Mouse (Mus musculus): Measurements from ENCODE around the gene Gm20388. TPM values are rescaled to one million over a fixed set of nuclear protein-coding genes. Genes with fewer than 3 reads are reported as not detected.

Gm20388 gene
- total RNA-seq, 1 experiment: 27.0 TPM

DNA sequence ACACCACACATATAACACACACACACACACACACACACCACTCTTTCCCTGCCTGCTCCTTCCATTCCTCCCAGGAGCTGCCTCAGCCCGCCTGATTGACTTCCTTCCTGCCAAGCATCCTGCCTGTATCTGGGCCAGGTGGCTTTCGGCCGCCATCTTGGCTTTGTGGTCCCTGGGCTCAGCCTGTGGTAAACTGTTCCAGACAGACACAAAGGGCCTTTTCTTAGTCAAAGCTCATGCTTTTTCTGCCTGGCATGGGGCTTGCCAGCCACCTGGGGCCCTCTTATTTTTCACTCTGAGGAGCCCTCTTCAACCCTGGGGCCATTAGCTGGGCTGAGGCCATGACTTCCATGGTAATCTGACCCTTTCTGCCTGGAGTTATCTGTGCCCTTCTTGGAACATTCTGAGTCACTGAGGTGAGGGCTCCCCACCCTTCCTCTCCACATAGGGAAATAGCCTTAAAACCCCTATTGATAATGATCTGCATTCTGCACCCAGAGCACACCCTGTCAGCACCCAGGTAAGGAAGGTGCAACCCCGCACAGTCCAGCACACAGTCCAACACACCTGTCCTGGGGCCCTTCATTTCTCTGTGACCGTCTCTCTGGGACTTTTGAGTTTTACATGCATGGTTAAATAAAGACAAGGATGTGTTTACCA is 122.0 kb downstream of the Gm20388 start:
- H3K9ac ChIP-seq (ENCODE audit: insufficient read depth, low read depth, low read length, poor library complexity, severe bottlenecking): no peak overlapping the region
- no peak for TF ChIP-seq ZNF384 (IDR thresholded peaks at IDR 0.05; ENCODE audit: low read depth, low read length)
- TF ChIP-seq HCFC1 (IDR thresholded peaks at IDR 0.05; ENCODE audit: borderline replicate concordance, insufficient read depth, low read length): no peak
- TF ChIP-seq MAFK (IDR thresholded peaks at IDR 0.05; ENCODE audit: insufficient read depth, low read depth, low read length): no peak
- TF ChIP-seq ZC3H11A (IDR thresholded peaks at IDR 0.05; ENCODE audit: borderline replicate concordance, low read depth, low read length): no peak
- no peak for TF ChIP-seq CHD2 (IDR thresholded peaks at IDR 0.05; ENCODE audit: low read depth, low read length)
- in situ Hi-C loops (cut with MboI; ENCODE audit: low sequenced_read_pairs in 2 of 2, unreplicated experiment in 2 of 2): no loop called here
- H3K9me3 ChIP-seq (ENCODE audit: control insufficient read depth, insufficient read depth, low read depth, low read length): no peaks in the 10 kb centered on the region
- H3K36me3 ChIP-seq (ENCODE audit: control insufficient read depth, insufficient read depth, low read length, poor library complexity, severe bottlenecking): no peaks in the 10 kb centered on the region
- no peak for DNase-seq (ENCODE audit: low read depth, low spot score)
- no peak overlapping the region for H3K27ac ChIP-seq (ENCODE audit: insufficient read depth, low read depth, low read length, poor library complexity, severe bottlenecking)
- H3K4me3 ChIP-seq (ENCODE audit: insufficient read depth in 1 of 2, low read depth in 1 of 2, low read length in 2 of 2, poor library complexity in 1 of 2, severe bottlenecking in 1 of 2): no peak overlapping the region
- H3K4me1 ChIP-seq (ENCODE audit: control insufficient read depth in 2 of 2, insufficient read depth in 2 of 2, low read length in 2 of 2, poor library complexity in 1 of 2): no peaks in the 10 kb centered on the region

GRCm38 (mm10) chr8:120034471-120034870 is 123.8 kb downstream of the Gm20388 start:
- Histone ChIP-seq H3K27ac (ENCODE audit: insufficient read depth, low read depth, low read length, poor library complexity, severe bottlenecking) (no peak overlapping the region), H3K9me3 (ENCODE audit: control insufficient read depth, insufficient read depth, low read depth, low read length) (no peaks in the 10 kb centered on the region), H3K9ac (ENCODE audit: insufficient read depth, low read depth, low read length, poor library complexity, severe bottlenecking) (no peak overlapping the region), H3K36me3 (ENCODE audit: control insufficient read depth, insufficient read depth, low read length, poor library complexity, severe bottlenecking) (no peaks in the 10 kb centered on the region), H3K4me3 (ENCODE audit: insufficient read depth in 1 of 2, low read depth in 1 of 2, low read length in 2 of 2, poor library complexity in 1 of 2, severe bottlenecking in 1 of 2) (no peak overlapping the region), H3K4me1 (ENCODE audit: control insufficient read depth in 2 of 2, insufficient read depth in 2 of 2, low read length in 2 of 2, poor library complexity in 1 of 2) (no peaks in the 10 kb centered on the region)
- DNase-seq (ENCODE audit: low read depth, low spot score): no peak
- TF ChIP-seq HCFC1 (IDR thresholded peaks at IDR 0.05; ENCODE audit: borderline replicate concordance, insufficient read depth, low read length): no peak
- TF ChIP-seq CHD2 (IDR thresholded peaks at IDR 0.05; ENCODE audit: low read depth, low read length): no peak
- TF ChIP-seq MAFK (IDR thresholded peaks at IDR 0.05; ENCODE audit: insufficient read depth, low read depth, low read length): no peak
- TF ChIP-seq ZC3H11A (IDR thresholded peaks at IDR 0.05; ENCODE audit: borderline replicate concordance, low read depth, low read length): no peak
- no peak for TF ChIP-seq ZNF384 (IDR thresholded peaks at IDR 0.05; ENCODE audit: low read depth, low read length)
- in situ Hi-C loops (cut with MboI; ENCODE audit: low sequenced_read_pairs in 2 of 2, unreplicated experiment in 2 of 2): no loop called here

GRCm38 (mm10) chr8:120036111-120036510 is 125.5 kb downstream of the Gm20388 start:
- TF ChIP-seq MAFK (IDR thresholded peaks at IDR 0.05; ENCODE audit: insufficient read depth, low read depth, low read length) (no peak), ZC3H11A (IDR thresholded peaks at IDR 0.05; ENCODE audit: borderline replicate concordance, low read depth, low read length) (no peak), HCFC1 (IDR thresholded peaks at IDR 0.05; ENCODE audit: borderline replicate concordance, insufficient read depth, low read length) (no peak), ZNF384 (IDR thresholded peaks at IDR 0.05; ENCODE audit: low read depth, low read length) (no peak), CHD2 (IDR thresholded peaks at IDR 0.05; ENCODE audit: low read depth, low read length) (no peak)
- DNase-seq (ENCODE audit: low read depth, low spot score): no peak
- H3K9me3 ChIP-seq (ENCODE audit: control insufficient read depth, insufficient read depth, low read depth, low read length): no peaks in the 10 kb centered on the region
- H3K9ac ChIP-seq (ENCODE audit: insufficient read depth, low read depth, low read length, poor library complexity, severe bottlenecking): no peak overlapping the region
- no peak overlapping the region for H3K27ac ChIP-seq (ENCODE audit: insufficient read depth, low read depth, low read length, poor library complexity, severe bottlenecking)
- no peaks in the 10 kb centered on the region for H3K4me1 ChIP-seq (ENCODE audit: control insufficient read depth in 2 of 2, insufficient read depth in 2 of 2, low read length in 2 of 2, poor library complexity in 1 of 2)
- H3K36me3 ChIP-seq (ENCODE audit: control insufficient read depth, insufficient read depth, low read length, poor library complexity, severe bottlenecking): no peaks in the 10 kb centered on the region
- in situ Hi-C loops (cut with MboI; ENCODE audit: low sequenced_read_pairs in 2 of 2, unreplicated experiment in 2 of 2): no loop called here
- no peak overlapping the region for H3K4me3 ChIP-seq (ENCODE audit: insufficient read depth in 1 of 2, low read depth in 1 of 2, low read length in 2 of 2, poor library complexity in 1 of 2, severe bottlenecking in 1 of 2)

- no peak for TF ChIP-seq MAFK (IDR thresholded peaks at IDR 0.05; ENCODE audit: insufficient read depth, low read depth, low read length)
- no peak overlapping the region for H3K27ac ChIP-seq (ENCODE audit: insufficient read depth, low read depth, low read length, poor library complexity, severe bottlenecking)
- no peak for DNase-seq (ENCODE audit: low read depth, low spot score)
- H3K9ac ChIP-seq (ENCODE audit: insufficient read depth, low read depth, low read length, poor library complexity, severe bottlenecking): no peak overlapping the region
- H3K9me3 ChIP-seq (ENCODE audit: control insufficient read depth, insufficient read depth, low read depth, low read length): no peaks in the 10 kb centered on the region
- no peak overlapping the region for H3K4me3 ChIP-seq (ENCODE audit: insufficient read depth in 1 of 2, low read depth in 1 of 2, low read length in 2 of 2, poor library complexity in 1 of 2, severe bottlenecking in 1 of 2)
- in situ Hi-C loops (cut with MboI; ENCODE audit: low sequenced_read_pairs in 2 of 2, unreplicated experiment in 2 of 2): no loop called here
- H3K36me3 ChIP-seq (ENCODE audit: control insufficient read depth, insufficient read depth, low read length, poor library complexity, severe bottlenecking): no peaks in the 10 kb centered on the region
- H3K4me1 ChIP-seq (ENCODE audit: control insufficient read depth in 2 of 2, insufficient read depth in 2 of 2, low read length in 2 of 2, poor library complexity in 1 of 2): no peaks in the 10 kb centered on the region
Measured at GRCm38 (mm10) chr8:120036578-120036977, 125.9 kb downstream of the Gm20388 start.

GRCm38 (mm10) chr8:120037199-120037598 is 126.6 kb downstream of the Gm20388 start:
- no peak for TF ChIP-seq MAFK (IDR thresholded peaks at IDR 0.05; ENCODE audit: insufficient read depth, low read depth, low read length)
- TF ChIP-seq HCFC1 (IDR thresholded peaks at IDR 0.05; ENCODE audit: borderline replicate concordance, insufficient read depth, low read length): no peak
- TF ChIP-seq ZC3H11A (IDR thresholded peaks at IDR 0.05; ENCODE audit: borderline replicate concordance, low read depth, low read length): no peak
- TF ChIP-seq ZNF384 (IDR thresholded peaks at IDR 0.05; ENCODE audit: low read depth, low read length): no peak
- TF ChIP-seq CHD2 (IDR thresholded peaks at IDR 0.05; ENCODE audit: low read depth, low read length): no peak
- no peak overlapping the region for H3K27ac ChIP-seq (ENCODE audit: insufficient read depth, low read depth, low read length, poor library complexity, severe bottlenecking)
- in situ Hi-C loops (cut with MboI; ENCODE audit: low sequenced_read_pairs in 2 of 2, unreplicated experiment in 2 of 2): no loop called here
- H3K9ac ChIP-seq (ENCODE audit: insufficient read depth, low read depth, low read length, poor library complexity, severe bottlenecking): no peak overlapping the region
- H3K9me3 ChIP-seq (ENCODE audit: control insufficient read depth, insufficient read depth, low read depth, low read length): no peaks in the 10 kb centered on the region
- H3K4me3 ChIP-seq (ENCODE audit: insufficient read depth in 1 of 2, low read depth in 1 of 2, low read length in 2 of 2, poor library complexity in 1 of 2, severe bottlenecking in 1 of 2): no peak overlapping the region
- H3K4me1 ChIP-seq (ENCODE audit: control insufficient read depth in 2 of 2, insufficient read depth in 2 of 2, low read length in 2 of 2, poor library complexity in 1 of 2): no peaks in the 10 kb centered on the region
- no peak for DNase-seq (ENCODE audit: low read depth, low spot score)
- no peaks in the 10 kb centered on the region for H3K36me3 ChIP-seq (ENCODE audit: control insufficient read depth, insufficient read depth, low read length, poor library complexity, severe bottlenecking)
